Mouse (Mus musculus) layer of hippocampus, adult 18-20 months (tissue): Measurements from ENCODE around the gene Nt5c2. TPM values are rescaled to one million over a fixed set of nuclear protein-coding genes. Genes with fewer than 3 reads are reported as not detected.
A peak's percentile ranks its signal among the peaks of the same experiment; 100 is the strongest.
"Not testable (repeated sequence)": the region's sequence is repeated elsewhere in the genome, so short reads cannot be mapped to it uniquely, and the experiment has no call there.

Experiments
- DNase-seq, 2 experiments: peaks; one replicate each; pipeline ENCODE4 v3.0.0; 2022; ENCODE audit warnings: low spot score in 2 of 2
- total RNA-seq, 2 experiments: library from RNA; stranded (reverse); gene quantifications; 2 replicates each; pipeline ENCODE4 v1.2.3; 2021

Nt5c2 gene
- total RNA-seq, 2 experiments from 2014 or later: 75.5 to 78.5 TPM

GRCm38 (mm10) chr19:47018330-47018729, 3.4 kb upstream of the Nt5c2 start:
- no peak for DNase-seq

- no peak for DNase-seq
Measured at GRCm38 (mm10) chr19:47017831-47018230, 2.9 kb upstream of the Nt5c2 start.

- DNase-seq: peak in 1 of 2 experiments; percentile 35
Measured at GRCm38 (mm10) chr19:47016487-47016886, 1.5 kb upstream of the Nt5c2 start.

- no peak for DNase-seq
Measured at GRCm38 (mm10) chr19:47015965-47016364, 1.0 kb upstream of the Nt5c2 start.

GRCm38 (mm10) chr19:47015396-47015795, 443 bp upstream of the Nt5c2 start:
- DNase-seq: no peak

- DNase-seq: no peak
Measured at GRCm38 (mm10) chr19:47014159-47014446, 850 bp downstream of the Nt5c2 start.

GRCm38 (mm10) chr19:47013340-47014158, 1.4 kb downstream of the Nt5c2 start:
- DNase-seq: no peak

GRCm38 (mm10) chr19:47012521-47013130, 2.3 kb downstream of the Nt5c2 start:
- no peak for DNase-seq

- DNase-seq: no peak
Measured at GRCm38 (mm10) chr19:47009943-47010342, 5.0 kb downstream of the Nt5c2 start.

GRCm38 (mm10) chr19:47009420-47009819, 5.5 kb downstream of the Nt5c2 start:
- DNase-seq: no peak

GRCm38 (mm10) chr19:47006321-47006720, 8.6 kb downstream of the Nt5c2 start:
- no peak for DNase-seq

GRCm38 (mm10) chr19:47005873-47006272, 9.1 kb downstream of the Nt5c2 start:
- no peak for DNase-seq

- no peak for DNase-seq
Measured at GRCm38 (mm10) chr19:47003742-47004511, 11.0 kb downstream of the Nt5c2 start.

GRCm38 (mm10) chr19:47000357-47000756, 14.6 kb downstream of the Nt5c2 start:
- not testable (repeated sequence) for DNase-seq

- DNase-seq: no peak
Measured at GRCm38 (mm10) chr19:46999753-47000152, 15.2 kb downstream of the Nt5c2 start.

GRCm38 (mm10) chr19:46998953-46999352, 16.0 kb downstream of the Nt5c2 start:
- DNase-seq: no peak

GRCm38 (mm10) chr19:46998168-46998870, 16.6 kb downstream of the Nt5c2 start:
- DNase-seq: peak in 1 of 2 experiments; percentile 53

GRCm38 (mm10) chr19:46996095-46996494, 18.9 kb downstream of the Nt5c2 start:
- DNase-seq: no peak

- DNase-seq: not testable (repeated sequence)
Measured at GRCm38 (mm10) chr19:46992329-46992728, 22.6 kb downstream of the Nt5c2 start.

GRCm38 (mm10) chr19:46991145-46991544, 23.8 kb downstream of the Nt5c2 start:
- DNase-seq: peak; percentile 58 to 88

- not testable (repeated sequence) for DNase-seq
Measured at GRCm38 (mm10) chr19:46990625-46991024, 24.3 kb downstream of the Nt5c2 start.
